Mouse (Mus musculus) thymus, adult 2 months (tissue): Measurements from ENCODE around the gene Gm14403.
"Not testable (repeated sequence)": the region's sequence is repeated elsewhere in the genome, so short reads cannot be mapped to it uniquely, and the experiment has no call there.

Experiments used
- CTCF ChIP-seq: fragments of 200-500 bp; IDR thresholded peaks from 2 replicates; pipeline ENCODE4 v1.5.1; 2012; ENCODE audit warnings: mild to moderate bottlenecking, control low read depth, low read length, moderate library complexity, borderline replicate concordance; ENCODE audit not compliant: control insufficient read depth, poor library complexity, insufficient read depth; ENCODE audit errors: extremely low read depth
- POLR2A ChIP-seq: fragments of 200-500 bp; IDR thresholded peaks from 2 replicates; pipeline ENCODE4 v1.6.1; 2012; ENCODE audit warnings: mild to moderate bottlenecking, low read length, control low read depth, moderate library complexity; ENCODE audit not compliant: control insufficient read depth, poor library complexity, insufficient read depth; ENCODE audit errors: extremely low read depth

- not testable (repeated sequence) for TF ChIP-seq CTCF, POLR2A
These were observed 19.7 kb downstream of the Gm14403 start for GRCm38 (mm10) chr2:177517746-177518145.
